Mouse (Mus musculus) layer of hippocampus, adult 18-20 months (tissue): ENCODE measurements around the gene Thsd7a. TPM values are rescaled to one million over a fixed set of nuclear protein-coding genes. Genes with fewer than 3 reads are reported as not detected.

Experiments used
- DNase-seq, 2 experiments: peaks; one replicate each; pipeline ENCODE4 v3.0.0; 2022; ENCODE audit warnings: low spot score in 2 of 2
- long read RNA-seq: library from polyadenylated mRNA; stranded (forward); transcript quantifications from one replicate; pipeline ENCODE4 v2.0.0, GENCODE M21; 2021
- total RNA-seq, 2 experiments: library from RNA; stranded (reverse); gene quantifications; 2 replicates each; pipeline ENCODE4 v1.2.3; 2021

Gene Thsd7a
- total RNA-seq: 10 to 100 TPM; 37.9 to 41.3 TPM
- long read RNA-seq, partial matches to known transcripts: 2 of 10 reads
- long read RNA-seq, other reads (novel, unspliced or antisense): 8 of 10 reads

DNA sequence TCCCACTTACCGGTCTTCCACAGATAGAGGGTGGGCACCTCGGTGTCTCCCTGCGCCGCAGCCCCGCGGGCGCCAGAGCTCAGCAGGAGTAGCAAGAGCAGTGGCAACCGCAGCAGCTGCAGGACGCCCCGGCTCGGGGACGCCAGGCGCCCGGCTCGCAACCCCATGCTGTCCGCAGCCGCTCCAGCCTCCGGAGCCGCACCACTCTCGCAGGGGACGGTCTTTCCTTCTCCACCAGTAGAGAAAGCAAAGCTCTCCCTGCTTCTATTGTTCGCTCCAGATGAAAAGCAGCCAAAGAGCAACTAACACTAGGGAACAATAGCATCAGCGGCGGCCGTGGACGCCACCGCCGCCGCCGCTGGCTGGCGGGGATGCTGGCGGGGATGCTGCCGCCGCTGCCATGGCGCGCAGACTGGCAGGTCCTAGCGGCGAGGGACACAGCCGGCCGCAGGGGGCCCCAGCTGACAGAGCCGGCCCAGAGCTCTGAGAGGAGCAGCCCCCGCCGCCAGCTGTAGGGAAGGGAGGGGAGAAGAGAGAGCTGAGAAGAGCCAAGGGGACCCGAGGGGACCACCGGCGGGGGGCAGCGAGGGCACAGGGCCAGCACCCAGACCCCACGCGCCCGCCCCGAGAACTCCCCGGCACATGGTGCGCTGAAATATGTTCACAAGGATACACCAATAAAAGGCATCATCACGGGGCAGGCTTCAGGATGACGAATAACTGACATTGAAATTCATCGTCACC is at the start of gene Thsd7a:
TSS of gene Thsd7a (minus strand) at position 624 of the 744 bp plus-strand sequence.
- peak; percentile 44 to 66 for DNase-seq

DNA sequence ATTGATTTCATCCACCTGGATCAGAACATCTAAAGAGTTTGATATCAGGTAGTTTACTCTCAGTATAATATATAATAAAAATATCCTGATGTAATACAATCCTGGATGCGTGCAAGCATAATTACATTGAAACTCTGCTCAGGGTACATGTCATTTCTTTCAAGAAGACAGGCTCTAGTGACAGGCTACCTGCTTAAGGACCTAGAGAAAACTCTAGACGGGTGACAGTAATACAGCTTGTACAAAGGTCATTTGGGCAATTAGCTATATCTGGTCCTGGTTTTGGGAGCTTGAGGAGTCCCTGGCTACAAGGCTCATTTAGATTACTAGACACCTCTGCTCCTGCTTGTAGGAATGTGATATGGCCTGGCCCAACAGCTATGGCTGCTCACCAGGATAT is 37.9 kb upstream of the Thsd7a start:
- DNase-seq: no peak

- no peak for DNase-seq
Measured at GRCm38 (mm10) chr6:12786378-12786982, 37.3 kb upstream of the Thsd7a start.

DNA sequence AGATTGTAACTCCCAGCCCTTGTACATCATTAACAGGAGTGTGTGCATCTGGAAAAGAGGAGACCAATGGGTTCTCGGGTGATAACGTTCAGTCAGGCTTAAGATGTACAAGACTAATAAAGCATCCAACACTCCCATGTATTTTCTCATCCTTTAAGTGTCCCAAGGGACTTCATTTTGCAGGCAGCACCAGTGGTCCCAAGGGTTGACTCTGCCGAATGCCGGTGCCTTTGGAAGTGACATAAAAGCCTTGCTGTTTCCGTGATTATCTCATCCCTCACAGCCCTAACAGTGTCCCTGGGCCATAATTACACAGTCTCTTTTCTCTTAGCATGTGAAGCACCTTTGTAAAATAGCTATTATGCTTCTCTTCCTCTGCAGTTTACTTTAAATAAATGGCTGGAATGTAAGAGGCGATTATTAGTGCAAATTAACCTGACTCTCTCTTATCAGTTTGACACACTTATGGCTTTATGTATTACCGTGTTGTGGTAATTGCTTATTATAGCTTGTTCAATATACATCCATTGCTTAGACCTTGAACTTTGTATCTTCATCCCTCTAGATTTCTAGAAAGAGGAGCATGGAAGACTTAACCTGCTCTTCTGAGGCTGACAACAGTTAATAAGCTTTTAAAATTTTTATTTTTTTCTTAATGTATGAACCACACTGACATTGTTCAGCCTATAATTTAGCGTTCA is 35.9 kb upstream of the Thsd7a start:
- DNase-seq: no peak

DNA sequence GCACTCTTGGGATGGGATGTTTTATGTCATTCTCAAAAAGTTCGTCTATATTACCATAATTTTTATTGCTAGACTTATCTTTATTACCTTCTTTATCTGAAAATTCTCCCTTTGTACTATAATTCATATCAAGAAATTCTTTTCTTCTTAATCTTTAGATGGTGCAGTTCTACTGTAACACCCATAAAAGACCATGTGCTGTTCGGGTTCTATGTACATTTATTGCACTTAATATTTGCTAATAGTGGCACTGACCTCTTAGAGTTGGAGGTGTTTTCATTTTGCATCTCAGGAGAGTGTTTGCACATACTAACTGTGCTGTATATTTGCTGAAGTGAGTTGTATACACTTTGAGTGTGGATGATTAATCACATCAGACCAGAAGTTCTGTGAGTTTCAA is 23.6 kb upstream of the Thsd7a start:
- DNase-seq: no peak

DNA sequence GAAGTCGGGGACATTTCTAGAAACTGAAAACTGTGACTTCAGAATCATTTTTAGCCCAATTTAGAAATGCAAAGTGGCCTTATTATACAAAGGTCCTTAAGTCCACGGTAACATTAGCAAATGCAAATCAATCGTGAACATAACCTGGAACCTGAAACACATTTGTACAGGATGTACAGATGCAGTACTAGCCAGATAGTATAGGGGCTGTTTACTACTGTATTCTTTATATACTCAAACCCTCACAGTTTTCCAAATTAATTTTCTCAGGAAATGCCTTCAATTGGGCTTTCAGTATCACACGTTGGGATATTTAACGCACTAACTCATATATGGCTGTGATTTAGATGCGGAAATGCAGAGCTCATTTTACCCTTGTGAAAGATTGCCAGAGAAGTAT is 16.0 kb upstream of the Thsd7a start:
- DNase-seq: no peak

DNA sequence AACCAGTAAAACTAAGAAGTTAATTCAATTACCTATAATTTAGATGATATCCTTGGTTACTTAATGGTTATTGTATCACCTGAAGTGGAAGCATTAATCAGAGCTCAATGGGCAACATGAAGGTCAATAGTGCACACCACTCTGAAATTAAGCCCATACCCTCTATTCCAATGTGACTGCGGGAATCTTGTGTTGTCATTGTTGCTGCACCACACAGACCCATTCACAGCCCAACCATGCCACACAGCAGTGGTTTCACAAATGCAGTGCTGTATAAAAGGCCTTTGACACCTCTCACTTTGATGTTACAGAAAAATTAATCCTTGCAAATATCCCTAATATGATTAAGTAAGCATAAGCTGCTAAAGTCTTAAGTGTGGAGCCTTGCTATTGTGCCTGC is 15.4 kb upstream of the Thsd7a start:
- no peak for DNase-seq

GRCm38 (mm10) chr6:12763816-12764215 is 14.6 kb upstream of the Thsd7a start:
- DNase-seq: no peak

DNA sequence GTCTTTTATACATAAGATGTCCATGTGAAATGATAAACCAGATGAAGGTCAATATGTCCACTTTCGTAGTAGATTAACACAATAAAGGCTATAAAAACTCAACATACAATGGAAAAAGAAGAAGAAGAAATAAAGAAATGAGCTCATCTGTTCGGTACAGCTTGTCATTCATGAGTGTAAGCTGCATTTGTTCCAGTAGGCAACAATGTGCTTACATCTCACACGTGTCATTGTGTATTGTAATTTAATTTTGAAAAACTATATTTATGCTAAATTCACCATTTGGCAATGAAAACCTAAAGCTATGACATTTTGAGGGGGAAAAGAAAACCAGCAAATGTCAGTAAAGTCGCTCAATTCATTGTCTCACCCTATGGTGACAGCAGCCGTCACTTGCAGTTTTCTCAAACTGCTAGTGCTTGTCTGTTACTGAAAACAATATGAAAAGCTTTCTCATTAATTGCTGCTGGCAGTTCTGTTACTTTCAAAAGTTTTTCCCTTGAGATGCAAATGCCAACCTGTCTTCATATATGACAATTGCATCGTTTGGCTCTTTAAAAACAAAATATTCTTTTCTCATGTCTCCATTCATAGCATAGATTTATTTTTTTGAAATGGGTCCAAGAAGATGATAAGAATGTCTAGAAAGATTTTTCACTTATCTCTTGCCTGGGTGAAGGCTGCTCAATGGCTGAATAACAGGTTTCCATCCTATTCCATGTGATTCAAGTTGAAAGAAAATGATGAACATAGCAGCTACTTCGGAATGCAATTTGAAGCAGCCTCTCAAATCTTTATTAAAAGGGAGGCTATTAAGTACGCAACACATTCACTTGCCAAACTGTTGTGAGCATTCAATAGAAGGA is 10.4 kb upstream of the Thsd7a start:
- no peak for DNase-seq

DNA sequence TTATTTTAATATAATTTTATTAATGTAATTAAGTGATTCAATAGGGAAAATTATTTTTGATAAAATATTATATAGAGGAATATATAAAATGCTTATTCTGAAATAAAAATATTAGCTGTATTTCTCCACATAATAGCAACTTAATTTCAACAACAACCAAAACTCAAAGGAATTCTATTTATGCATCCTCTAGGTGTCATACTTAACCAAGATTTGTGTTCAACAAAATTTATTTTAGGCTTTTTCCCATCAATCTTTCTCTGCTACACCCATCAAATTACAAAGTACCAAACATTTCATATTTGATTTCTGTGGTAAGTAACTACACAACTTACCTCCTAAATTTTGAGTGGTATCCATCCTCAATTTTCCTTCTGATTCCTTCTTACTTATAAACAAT is 3.1 kb upstream of the Thsd7a start:
- no peak for DNase-seq

DNA sequence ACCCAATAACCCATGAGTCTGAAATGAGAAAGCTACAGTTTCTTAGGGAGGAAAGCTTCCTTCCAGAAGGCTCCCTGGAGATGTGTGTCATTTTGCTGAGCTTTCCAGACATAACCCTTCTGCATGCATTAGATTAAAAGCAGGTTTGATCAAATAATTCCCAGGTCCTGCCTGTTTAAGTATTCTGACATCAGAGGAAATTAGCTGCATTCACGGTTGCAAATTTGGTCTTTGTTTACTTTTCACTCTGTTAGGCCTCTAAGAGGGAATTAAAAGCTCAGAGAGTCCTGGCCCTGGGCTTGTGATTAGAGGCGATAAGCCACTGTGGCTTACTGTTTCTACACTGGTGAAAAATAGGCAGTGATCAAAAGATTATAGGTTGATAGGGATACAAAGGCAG is 1.2 kb upstream of the Thsd7a start:
- no peak for DNase-seq

- DNase-seq: no peak
Measured at GRCm38 (mm10) chr6:12749531-12750210, 461 bp upstream of the Thsd7a start.

DNA sequence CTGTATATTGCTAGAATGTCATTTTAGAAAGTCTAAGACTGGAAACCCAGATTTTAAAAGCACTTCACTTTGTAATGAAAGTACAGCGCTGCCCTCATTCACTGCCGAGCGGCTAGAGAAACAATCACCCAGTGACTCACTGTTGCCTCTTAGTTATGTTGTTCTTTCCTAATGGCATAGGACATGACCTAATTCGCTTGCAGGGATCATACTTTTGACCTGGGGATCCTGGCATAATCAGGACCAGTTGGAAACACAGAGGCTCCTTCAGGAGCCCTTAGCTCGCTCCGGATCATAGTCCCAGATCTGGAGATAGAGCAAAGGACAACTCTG is 790 bp downstream of the Thsd7a start:
- DNase-seq: peak in 1 of 2 experiments; percentile 57

DNA sequence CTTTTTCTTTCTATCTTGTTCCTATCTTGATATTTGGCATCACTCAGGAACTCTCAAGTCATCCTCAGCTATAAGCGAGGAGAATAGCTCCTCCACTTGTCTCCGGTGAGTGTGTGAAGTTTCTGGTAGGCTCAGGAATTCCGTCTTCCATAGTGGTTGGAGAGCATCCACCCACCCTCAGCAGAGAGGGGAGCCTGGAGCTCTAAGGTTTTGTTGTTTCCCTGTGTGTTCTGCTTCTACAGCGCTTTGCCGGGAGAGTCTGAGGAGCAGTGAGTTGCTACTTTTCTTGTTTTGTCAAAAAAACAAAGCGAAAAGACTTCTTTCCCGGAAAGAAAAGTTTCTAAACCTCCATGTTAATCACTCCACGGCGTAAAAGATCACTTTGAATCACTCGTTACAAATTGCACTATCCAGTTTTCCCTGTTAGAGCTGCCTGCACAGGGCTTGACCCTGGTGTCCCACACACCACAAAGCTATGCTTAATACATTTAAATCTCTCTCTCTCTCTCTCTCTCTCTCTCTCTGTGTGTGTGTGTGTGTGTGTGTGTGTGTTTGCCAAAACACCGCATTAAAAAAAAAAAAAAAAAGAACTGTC is 1.3 kb downstream of the Thsd7a start:
- DNase-seq: peak; percentile 21 to 38

DNA sequence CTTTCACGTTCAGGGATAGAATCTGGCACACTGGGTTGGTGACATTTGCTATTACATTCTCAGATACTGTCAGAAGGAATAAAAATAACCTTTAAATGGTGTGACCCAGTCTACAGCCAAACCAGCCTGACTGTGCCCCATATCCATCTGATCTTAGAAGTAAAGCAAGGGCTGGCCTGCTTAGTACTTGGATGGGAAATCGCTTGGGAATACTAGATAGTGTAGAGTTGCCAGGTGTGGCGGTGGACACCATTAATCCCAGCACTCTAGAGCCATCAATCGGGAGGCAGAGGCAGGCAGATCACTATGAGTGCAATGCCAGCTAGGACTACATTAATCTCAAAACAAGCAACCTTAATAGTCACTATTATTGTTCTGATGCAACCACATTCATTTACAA is 6.4 kb downstream of the Thsd7a start:
- DNase-seq: no peak

- DNase-seq: no peak
Measured at GRCm38 (mm10) chr6:12733924-12734323, 15.3 kb downstream of the Thsd7a start.

- no peak for DNase-seq
Measured at GRCm38 (mm10) chr6:12716071-12716470, 33.1 kb downstream of the Thsd7a start.

DNA sequence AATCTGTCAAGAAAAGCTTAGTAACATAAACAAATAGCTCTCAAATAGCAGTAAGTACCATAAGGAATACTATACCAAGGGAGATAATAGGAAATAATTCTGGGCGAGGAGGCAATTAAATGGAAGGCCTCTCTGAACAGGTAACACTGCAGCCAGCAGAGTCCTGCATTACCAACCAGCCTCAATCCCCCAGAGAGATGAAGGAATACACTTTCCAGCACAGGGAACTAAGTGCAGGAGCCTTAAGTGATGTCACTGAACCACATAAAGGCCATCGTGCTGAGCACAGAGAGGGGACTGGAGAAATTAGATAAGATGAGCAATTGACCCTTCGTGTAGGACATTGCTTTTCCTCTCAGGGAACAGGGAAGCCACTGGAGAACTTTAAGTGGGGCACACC is 36.6 kb downstream of the Thsd7a start:
- DNase-seq: no peak

- no peak for DNase-seq
Measured at GRCm38 (mm10) chr6:12702925-12703324, 46.3 kb downstream of the Thsd7a start.

DNA sequence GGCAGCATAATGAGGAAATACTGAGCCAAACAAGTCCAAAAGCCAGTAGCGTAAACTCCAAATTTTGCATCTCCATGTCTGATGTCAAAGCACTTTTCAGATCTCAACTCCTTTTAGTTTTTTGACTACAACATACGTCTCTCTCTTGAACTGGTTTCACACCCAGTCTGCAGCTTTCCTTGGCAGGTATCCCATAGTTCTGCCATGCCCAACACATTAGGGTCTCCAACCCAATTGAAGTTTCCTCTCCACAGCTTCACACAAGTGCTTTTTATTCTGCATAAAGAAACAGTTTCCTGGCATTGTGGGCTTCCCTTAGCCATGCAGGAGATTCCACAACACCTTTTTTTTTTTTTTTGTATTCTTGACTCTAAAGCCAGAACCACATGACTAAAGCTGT is 50.1 kb downstream of the Thsd7a start:
- DNase-seq: no peak
